Mouse (Mus musculus) embryo, embryonic 10 days (tissue): ENCODE data around the gene Gm2897.
"Not testable (repeated sequence)": the region's sequence is repeated elsewhere in the genome, so short reads cannot be mapped to it uniquely, and the experiment has no call there.

Experiments
- DNase-seq: peaks from one replicate; pipeline ENCODE4 v3.0.0-alpha.2; 2015; ENCODE audit warnings: low spot score

Gene Gm2897

GRCm38 (mm10) chr14:3048727-3049512 lies at the start of gene Gm2897:
Gm2897 (plus strand) TSS chr14:3049285.
- DNase-seq: peak; percentile 59

GRCm38 (mm10) chr14:3029702-3030101 lies 19.4 kb upstream of the Gm2897 start, which contains the start of gene Gm2888:
Gm2888 (plus strand) TSS chr14:3030002.
- not testable (repeated sequence) for DNase-seq

- DNase-seq: peak; percentile 4
These were observed 372 bp downstream of the Gm2897 start for GRCm38 (mm10) chr14:3049513-3049800.

GRCm38 (mm10) chr14:3050087-3050486 lies 1.0 kb downstream of the Gm2897 start:
- DNase-seq: not testable (repeated sequence)

- DNase-seq: not testable (repeated sequence)
These were observed 67.0 kb downstream of the Gm2897 start for GRCm38 (mm10) chr14:3116051-3116450.
